Mouse (Mus musculus): ENCODE results near the gene Oxnad1. TPM values are rescaled to one million over a fixed set of nuclear protein-coding genes. Genes with fewer than 3 reads are reported as not detected.

Gene Oxnad1
- polyA plus RNA-seq, 1 experiment, result 13.2 TPM

DNA sequence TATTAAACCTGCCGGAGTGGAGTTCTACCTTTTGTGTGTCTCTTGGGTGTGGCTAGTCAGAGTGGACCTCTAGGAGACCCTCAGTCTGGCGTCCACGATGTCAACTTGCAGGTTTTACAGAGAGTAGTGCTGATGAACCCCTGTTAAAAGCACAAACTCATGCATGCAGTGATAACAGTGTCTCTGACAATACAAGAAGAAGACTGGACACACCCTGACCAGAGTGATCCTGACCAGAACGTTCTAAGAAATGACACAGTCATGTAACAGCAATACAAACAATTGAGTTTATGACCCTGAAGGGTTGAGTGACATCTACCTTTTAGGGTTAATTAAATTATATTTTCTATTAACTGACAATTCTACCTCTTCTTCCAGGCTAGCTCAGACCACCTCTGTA, 27.5 kb upstream of the Oxnad1 start:
- peaks cover 3% of the 10 kb centered on the region; the same call in 1 of the 2 replicates for H3K4me1 ChIP-seq (ENCODE audit: control insufficient read depth, insufficient read depth, low read length)
- WGBS, result 86% methylated on average over 4 of the region's 4 CpGs
- DNase-seq, result no peak
- TF ChIP-seq CTCF (IDR thresholded peaks at IDR 0.05; ENCODE audit: insufficient read depth, low read length) (no peak), POLR2A (IDR thresholded peaks at IDR 0.05; ENCODE audit: borderline replicate concordance, extremely low read depth, low read depth, low read length) (no peak)
- H3K4me3 ChIP-seq (replicated peaks; ENCODE audit: extremely low read depth, low read depth, low read length), result no peak overlapping the region

DNA sequence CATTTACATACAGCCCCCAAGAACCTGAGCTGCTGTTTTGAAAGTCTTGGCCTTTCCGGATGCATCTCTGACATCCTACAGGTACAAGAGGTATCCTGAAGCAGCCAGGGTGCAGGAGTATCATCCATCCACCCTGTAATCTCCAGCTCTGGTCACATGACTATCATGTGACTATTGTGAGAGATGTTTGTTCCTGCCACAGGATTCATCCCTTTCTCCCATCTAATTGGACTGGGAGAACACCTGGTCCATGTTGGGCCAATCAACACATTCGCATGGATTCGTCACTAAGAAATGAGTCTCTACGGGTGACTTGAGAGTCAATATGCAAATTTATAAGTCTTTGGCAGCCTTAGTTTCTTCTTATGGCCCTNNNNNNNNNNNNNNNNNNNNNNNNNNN, 23.8 kb upstream of the Oxnad1 start:
- Histone ChIP-seq H3K4me1 (ENCODE audit: control insufficient read depth, insufficient read depth, low read length) (no peaks in the 10 kb centered on the region), H3K4me3 (replicated peaks; ENCODE audit: extremely low read depth, low read depth, low read length) (no peak overlapping the region)
- WGBS, result 93% methylated on average over 4 of the region's 4 CpGs
- DNase-seq, result no peak
- TF ChIP-seq CTCF (IDR thresholded peaks at IDR 0.05; ENCODE audit: insufficient read depth, low read length), result no peak

DNA sequence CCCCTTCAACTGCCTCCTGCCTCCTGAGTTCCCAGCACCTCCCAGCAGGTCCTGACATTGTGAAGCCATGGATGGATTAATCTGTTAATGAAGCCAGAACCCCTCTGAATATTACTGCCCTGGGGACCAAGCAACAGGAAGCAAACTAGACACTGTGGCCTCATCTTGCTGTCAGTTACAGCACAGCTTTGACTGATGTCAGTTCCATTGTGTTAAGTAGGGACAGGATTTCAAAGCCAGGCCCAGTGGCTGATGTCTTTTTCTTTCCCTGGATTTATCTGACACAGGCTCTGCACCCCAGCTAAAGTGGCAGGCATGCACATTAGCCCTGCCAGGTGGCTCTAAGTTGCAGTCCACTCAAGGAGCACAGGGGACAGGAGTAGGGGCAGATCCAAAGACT, 12.4 kb upstream of the Oxnad1 start:
- Histone ChIP-seq H3K4me1 (ENCODE audit: control insufficient read depth, insufficient read depth, low read length) (peaks cover 15% of the 10 kb centered on the region), H3K4me3 (replicated peaks; ENCODE audit: extremely low read depth, low read depth, low read length) (no peak overlapping the region)
- TF ChIP-seq CTCF (IDR thresholded peaks at IDR 0.05; ENCODE audit: insufficient read depth, low read length) (no peak), POLR2A (IDR thresholded peaks at IDR 0.05; ENCODE audit: borderline replicate concordance, extremely low read depth, low read depth, low read length) (no peak)
- DNase-seq, result no peak

DNA sequence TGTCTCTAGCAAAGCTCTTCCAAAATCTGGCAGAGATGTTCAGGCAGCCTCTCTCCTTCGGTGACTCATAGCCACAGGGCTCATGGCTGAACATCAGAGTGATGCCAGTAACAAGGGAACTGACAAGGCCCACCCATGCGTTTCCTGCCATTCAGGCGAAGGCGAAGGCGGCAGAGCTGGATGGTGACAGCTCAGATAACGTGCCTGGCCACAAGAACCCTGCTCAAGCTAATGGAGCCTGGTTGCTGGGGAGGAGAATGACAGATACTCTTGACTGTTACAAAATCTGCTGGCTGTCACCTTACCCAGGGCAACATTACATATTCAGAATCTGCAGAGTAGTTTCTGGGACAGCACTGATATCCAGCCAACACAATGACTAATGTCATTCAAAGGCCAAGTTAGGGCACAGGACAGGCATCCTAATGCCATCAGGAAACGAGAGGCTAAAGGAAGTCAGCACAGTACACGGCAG, 11.9 kb upstream of the Oxnad1 start:
- no peak for TF ChIP-seq CTCF (IDR thresholded peaks at IDR 0.05; ENCODE audit: insufficient read depth, low read length)
- TF ChIP-seq POLR2A (IDR thresholded peaks at IDR 0.05; ENCODE audit: borderline replicate concordance, extremely low read depth, low read depth, low read length), result peak; percentile 26; the same call in 1 of the 2 replicates
- Histone ChIP-seq H3K4me1 (ENCODE audit: control insufficient read depth, insufficient read depth, low read length) (peaks cover 13% of the 10 kb centered on the region), H3K4me3 (replicated peaks; ENCODE audit: extremely low read depth, low read depth, low read length) (no peak overlapping the region)
- DNase-seq, result no peak
- 28% methylated on average over 8 of the region's 8 CpGs for WGBS

DNA sequence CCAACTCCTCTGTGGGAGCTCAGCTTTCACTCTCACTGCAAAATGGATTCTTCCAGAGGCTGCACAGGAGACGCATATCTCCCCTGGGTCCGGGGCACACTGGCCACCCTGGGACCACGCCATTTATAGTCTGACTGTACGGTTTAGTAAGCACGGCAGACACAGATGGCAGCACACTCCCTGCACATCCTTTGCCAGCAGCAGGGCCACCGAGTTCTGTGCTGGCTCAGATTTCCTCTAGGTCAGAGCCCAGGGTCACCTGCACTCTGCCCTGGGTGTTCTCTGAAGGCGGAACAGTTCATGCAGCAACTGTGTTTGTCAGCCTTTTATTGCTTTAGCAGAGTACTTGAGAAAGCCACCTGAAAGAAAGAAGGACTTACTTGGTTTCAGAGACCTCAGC, 11.3 kb upstream of the Oxnad1 start:
- Histone ChIP-seq H3K4me3 (replicated peaks; ENCODE audit: extremely low read depth, low read depth, low read length) (no peak overlapping the region), H3K4me1 (ENCODE audit: control insufficient read depth, insufficient read depth, low read length) (peaks cover 11% of the 10 kb centered on the region)
- no peak for DNase-seq
- no peak for TF ChIP-seq CTCF (IDR thresholded peaks at IDR 0.05; ENCODE audit: insufficient read depth, low read length)
- TF ChIP-seq POLR2A (IDR thresholded peaks at IDR 0.05; ENCODE audit: borderline replicate concordance, extremely low read depth, low read depth, low read length), result no peak
- WGBS, result 69% methylated on average over 7 of the region's 7 CpGs

DNA sequence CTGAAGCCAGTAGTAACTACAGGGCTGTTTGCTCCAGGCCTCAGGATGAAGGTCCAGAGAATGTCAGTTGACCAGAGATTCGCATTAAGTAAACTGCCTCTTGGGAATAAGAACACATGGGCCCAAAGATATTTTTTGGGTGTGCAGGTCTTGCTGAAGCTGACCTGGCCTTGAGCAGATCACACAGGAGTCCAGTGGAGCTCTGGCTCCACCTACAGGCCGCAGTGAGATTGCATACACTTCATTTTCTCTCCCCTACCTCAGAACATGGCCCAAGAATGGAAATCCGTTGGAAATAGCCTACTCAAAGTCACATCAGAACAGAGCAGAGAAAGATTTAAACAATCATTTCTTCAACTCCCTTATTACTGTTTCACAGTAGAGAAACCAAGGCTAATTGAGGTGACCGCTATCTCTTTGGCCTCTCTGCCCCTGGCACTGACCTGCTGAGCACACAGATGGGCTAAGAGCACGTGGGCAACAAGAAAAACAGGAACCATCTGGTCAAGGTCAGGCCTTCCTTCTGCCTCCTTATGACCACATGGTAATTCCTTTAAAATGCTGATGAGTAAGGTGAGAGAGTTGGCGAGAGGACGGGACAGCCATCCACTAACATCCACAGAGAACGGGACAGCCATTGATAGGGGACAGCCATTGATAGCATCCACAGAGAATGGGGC, 8.1 kb upstream of the Oxnad1 start:
- peak; percentile 99 for TF ChIP-seq CTCF (IDR thresholded peaks at IDR 0.05; ENCODE audit: insufficient read depth, low read length)
- no peak for TF ChIP-seq POLR2A (IDR thresholded peaks at IDR 0.05; ENCODE audit: borderline replicate concordance, extremely low read depth, low read depth, low read length)
- DNase-seq, result peak; percentile 67
- Histone ChIP-seq H3K4me3 (replicated peaks; ENCODE audit: extremely low read depth, low read depth, low read length) (no peak overlapping the region), H3K4me1 (ENCODE audit: control insufficient read depth, insufficient read depth, low read length) (peaks cover 11% of the 10 kb centered on the region)
- WGBS, result 54% methylated on average over 8 of the region's 8 CpGs

DNA sequence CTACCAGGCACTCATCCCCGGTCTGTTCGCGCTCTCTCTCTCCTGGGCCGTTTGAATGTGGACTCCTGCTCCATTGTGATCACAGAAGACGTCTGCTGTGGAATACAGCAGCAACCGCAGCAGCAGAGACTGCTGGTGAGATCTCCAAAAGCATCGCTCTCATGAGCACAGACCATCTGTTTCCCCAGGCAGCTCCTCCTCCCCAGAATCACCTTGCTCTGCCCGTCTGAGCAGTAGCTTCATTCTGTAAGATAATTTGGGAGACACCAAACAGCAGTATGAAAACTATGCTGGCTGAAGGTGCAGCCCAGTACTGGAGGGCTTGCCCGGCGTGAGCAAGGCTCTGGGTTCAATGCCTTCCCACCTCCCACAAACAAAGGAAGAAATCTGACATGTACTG, 4.1 kb upstream of the Oxnad1 start:
- no peak overlapping the region for H3K4me3 ChIP-seq (replicated peaks; ENCODE audit: extremely low read depth, low read depth, low read length)
- no peak for TF ChIP-seq CTCF (IDR thresholded peaks at IDR 0.05; ENCODE audit: insufficient read depth, low read length)
- no peak for TF ChIP-seq POLR2A (IDR thresholded peaks at IDR 0.05; ENCODE audit: borderline replicate concordance, extremely low read depth, low read depth, low read length)
- no peak for DNase-seq
- 81% methylated on average over 10 of the region's 10 CpGs for whole genome bisulfite sequencing
- peaks cover 3% of the 10 kb centered on the region; the same call in 1 of the 2 replicates for H3K4me1 ChIP-seq (ENCODE audit: control insufficient read depth, insufficient read depth, low read length)

DNA sequence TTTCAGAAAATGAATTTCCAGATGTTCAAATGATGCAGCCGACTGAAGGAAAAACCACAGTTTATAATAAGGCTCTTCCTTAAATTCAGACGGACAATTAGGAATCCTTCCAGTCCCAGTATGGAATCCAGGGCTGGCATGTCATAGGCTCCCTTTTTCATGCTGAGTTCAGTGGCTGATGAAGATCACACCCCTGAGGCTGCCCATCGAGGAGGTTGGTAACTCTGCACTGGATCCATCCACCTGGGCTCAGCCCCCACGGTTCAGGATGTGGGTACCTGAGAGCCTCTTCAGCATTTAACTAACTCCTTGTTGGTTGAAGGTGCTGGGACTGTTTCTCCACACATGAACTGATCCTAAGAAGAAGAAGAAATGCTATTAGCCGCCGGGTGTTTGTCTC, 2.3 kb upstream of the Oxnad1 start:
- no peak overlapping the region for H3K4me3 ChIP-seq (replicated peaks; ENCODE audit: extremely low read depth, low read depth, low read length)

DNA sequence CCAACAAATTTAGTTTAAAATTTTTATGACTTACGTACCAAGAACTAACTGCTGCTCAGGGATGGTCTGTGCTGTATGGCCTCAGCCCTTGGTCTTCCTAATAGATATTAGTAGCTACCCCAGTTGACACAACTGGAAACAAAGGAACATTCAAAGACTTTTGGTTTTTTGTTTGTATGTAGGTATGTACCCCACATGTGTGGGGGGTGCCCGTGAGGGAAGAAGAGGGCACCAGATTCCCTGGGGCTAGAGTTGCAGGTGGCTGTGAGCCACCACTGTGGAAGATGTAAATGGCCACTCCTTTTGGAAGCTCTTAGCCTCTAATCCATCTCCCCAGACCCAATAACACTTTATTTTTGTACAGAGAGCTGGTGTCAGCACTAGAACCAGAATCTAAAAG, 1.7 kb upstream of the Oxnad1 start:
- no peak for DNase-seq
- H3K4me1 ChIP-seq (ENCODE audit: control insufficient read depth, insufficient read depth, low read length), result peaks cover 3% of the 10 kb centered on the region; the same call in 1 of the 2 replicates
- no peak overlapping the region for H3K4me3 ChIP-seq (replicated peaks; ENCODE audit: extremely low read depth, low read depth, low read length)
- TF ChIP-seq POLR2A (IDR thresholded peaks at IDR 0.05; ENCODE audit: borderline replicate concordance, extremely low read depth, low read depth, low read length) (no peak), CTCF (IDR thresholded peaks at IDR 0.05; ENCODE audit: insufficient read depth, low read length) (no peak)
- 98% methylated on average over 2 of the region's 2 CpGs for WGBS

More for the DNA sequence above, 2.3 kb upstream of the Oxnad1 start:
- WGBS, result 91% methylated on average over 6 of the region's 6 CpGs
- TF ChIP-seq CTCF (IDR thresholded peaks at IDR 0.05; ENCODE audit: insufficient read depth, low read length) (no peak), POLR2A (IDR thresholded peaks at IDR 0.05; ENCODE audit: borderline replicate concordance, extremely low read depth, low read depth, low read length) (no peak)
- DNase-seq, result no peak
- peaks cover 3% of the 10 kb centered on the region; the same call in 1 of the 2 replicates for H3K4me1 ChIP-seq (ENCODE audit: control insufficient read depth, insufficient read depth, low read length)

DNA sequence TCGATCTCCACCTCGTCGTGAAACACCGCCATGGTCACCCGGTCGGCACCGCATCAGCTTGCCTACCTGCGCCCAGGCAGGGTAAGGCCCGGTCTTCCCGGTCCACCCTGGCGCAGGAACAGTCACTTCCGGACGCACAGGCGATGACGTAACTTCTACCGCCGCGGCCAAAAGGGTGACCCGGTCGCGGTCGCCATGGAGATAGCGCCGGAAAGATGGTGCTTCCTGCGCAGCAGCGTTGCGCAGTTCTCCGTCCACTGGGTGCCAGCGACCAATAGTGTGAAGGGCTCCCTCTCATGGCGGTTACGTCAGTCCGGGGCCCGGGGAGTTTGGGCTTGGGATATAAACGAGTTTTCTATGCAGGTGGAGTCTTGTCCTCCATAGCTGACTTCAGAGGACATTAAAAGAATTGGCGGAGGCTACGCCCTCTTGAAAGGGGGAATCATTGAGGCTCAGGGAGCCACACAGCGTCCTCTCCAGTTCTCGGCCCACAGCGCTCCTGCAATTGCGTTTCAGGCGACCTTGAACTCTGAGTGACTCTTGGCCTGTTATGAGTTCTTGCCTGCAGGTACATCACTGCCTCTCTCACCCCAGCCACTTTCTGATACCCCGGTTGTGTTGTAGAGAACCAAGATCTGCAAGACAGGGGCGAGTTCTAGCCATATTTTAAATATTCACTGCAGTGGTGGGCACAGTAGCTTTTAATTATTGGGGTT, 470 bp downstream of the Oxnad1 start, which contains the start of gene Dph3:
Gene Dph3, minus strand, starts transcription at position 244 of the 716 bp plus-strand sequence.
- H3K4me3 ChIP-seq (replicated peaks; ENCODE audit: extremely low read depth, low read depth, low read length), result peak within 1 kb of the TSS; percentile 84
- peak; percentile 19; the same call in 1 of the 2 replicates for TF ChIP-seq CTCF (IDR thresholded peaks at IDR 0.05; ENCODE audit: insufficient read depth, low read length)
- peak; percentile 80 for TF ChIP-seq POLR2A (IDR thresholded peaks at IDR 0.05; ENCODE audit: borderline replicate concordance, extremely low read depth, low read depth, low read length)
- DNase-seq, result peak; percentile 99
- peaks cover 3% of the 10 kb centered on the region; the same call in 1 of the 2 replicates for H3K4me1 ChIP-seq (ENCODE audit: control insufficient read depth, insufficient read depth, low read length)
- WGBS, result under 1% methylated on average over 43 of the region's 43 CpGs
